Mouse (Mus musculus) naive thymus-derived CD4-positive, alpha-beta T cell, adult 5 months (primary cell): Measurements from ENCODE around the gene Mrps15. TPM values are rescaled to one million over a fixed set of nuclear protein-coding genes. Genes with fewer than 3 reads are reported as not detected.

Source experiments
- polyA plus RNA-seq: library from polyadenylated mRNA; unstranded; fragments of 100-300 nt; shearing (Covaris generic); gene quantifications from one replicate; pipeline ENCODE4 v1.2.1, GENCODE M21; 2017

Mrps15 gene
- 81.3 TPM for polyA plus RNA-seq

DNA sequence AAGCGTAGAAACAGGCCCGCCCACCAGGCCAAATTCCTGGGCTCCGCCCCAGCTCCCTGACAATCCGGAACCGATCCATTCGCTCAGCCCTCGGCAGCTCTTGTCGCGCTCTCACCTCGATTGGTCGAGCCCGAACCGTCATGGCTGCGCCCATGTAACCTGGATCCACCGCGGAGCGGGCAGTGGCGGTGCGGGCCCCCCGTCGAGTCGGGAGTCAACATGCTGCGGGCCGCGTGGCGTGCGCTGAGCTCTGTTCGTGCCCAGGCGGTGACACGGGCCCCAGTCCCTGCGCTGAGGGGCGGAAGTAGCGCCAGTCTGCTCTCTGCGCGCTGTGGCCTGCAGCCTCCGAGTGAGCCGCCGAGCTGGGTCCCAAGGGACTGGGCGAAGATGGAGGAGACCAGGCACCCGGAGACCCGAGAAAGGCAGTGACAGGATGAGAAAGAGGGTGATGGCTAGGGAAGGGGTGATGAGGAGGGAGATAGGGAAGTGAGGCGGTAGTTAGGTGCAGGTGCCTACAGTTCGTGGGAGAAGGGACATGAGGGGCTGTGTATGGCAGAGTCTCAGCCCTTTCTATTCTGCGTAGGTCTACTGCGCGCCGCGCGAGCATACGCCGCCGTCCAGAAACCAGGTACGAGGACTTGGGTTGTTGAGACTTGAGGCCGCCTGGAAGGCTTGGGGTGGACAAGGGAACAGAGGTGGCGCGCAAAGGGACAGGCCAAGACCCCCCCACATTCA is at the start of gene Mrps15:
TSS of gene Mrps15 (plus strand) at position 75 of the 735 bp plus-strand sequence.

DNA sequence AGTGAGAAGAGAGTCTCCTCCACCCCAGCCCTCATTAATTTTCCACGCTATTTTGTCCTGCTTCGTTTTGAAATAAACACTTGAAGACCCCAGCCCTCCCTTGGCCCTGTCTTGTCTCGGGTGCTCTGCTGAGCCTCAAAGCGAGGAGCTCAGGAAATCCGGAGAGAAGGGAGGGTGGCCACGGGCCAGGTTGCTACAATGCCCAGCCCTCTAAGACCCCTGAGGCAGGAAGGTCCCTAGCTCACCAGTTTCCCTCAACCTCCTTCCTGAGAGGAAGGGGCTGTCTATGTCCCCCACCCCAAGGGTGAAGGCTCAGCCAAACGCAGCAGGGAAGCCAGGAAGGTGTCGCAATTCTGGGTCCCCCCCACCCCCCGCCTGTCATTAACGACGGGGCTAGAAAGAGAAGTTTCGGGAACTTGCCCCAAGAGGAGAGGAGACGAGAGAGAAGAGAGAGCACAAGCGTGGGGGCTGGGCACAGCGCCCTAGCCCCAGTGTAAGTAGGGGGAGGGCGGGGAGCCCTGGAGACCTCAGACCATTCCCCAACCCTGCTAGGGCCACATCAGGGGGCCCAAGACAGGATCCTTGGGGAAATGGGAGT is 22.3 kb upstream of the Mrps15 start, which contains the start of gene Csf3r:
TSS of gene Csf3r (plus strand) at position 248 of the 598 bp plus-strand sequence.

DNA sequence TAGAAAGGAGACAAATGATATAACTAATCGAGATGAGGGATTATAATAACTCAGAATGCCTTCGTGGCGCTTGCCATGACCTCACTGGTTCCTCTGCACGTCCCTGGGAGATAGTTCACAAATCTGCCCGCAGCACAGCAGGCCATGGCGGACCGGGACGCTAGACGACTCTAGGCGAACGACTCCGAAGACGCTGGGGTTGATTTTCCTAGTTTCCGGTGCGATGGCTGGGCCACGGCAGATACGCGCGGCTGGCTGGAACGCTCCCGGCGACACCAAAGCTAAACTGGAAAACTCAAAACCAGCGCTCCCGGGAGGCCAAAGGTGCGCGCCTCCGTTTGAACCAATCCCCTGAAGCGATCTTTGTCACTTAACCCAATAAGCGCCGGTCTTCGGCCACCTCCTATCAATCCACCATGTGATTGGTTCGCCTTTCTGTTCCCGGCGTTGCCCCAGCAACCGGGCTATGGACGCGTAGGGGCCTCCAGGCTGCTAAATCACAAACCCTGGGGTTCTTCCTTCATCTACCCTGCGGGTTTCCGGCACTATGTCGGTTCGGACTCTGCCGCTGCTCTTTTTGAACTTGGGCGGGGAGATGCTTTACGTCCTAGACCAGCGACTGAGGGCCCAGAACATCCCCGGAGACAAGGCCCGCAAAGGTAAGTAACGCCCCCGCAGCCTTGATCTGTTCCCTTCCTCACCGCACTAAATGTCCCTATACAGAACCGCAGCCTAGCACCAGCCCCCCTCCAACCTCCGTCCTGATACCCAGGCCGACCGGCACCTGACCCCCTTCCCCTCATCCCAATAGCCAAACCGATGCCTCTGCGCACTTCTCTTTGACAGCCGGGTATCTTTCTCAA is 11.6 kb downstream of the Mrps15 start, which contains the start of gene Oscp1:
TSS of gene Oscp1 (plus strand) at position 432 of the 863 bp plus-strand sequence.

DNA sequence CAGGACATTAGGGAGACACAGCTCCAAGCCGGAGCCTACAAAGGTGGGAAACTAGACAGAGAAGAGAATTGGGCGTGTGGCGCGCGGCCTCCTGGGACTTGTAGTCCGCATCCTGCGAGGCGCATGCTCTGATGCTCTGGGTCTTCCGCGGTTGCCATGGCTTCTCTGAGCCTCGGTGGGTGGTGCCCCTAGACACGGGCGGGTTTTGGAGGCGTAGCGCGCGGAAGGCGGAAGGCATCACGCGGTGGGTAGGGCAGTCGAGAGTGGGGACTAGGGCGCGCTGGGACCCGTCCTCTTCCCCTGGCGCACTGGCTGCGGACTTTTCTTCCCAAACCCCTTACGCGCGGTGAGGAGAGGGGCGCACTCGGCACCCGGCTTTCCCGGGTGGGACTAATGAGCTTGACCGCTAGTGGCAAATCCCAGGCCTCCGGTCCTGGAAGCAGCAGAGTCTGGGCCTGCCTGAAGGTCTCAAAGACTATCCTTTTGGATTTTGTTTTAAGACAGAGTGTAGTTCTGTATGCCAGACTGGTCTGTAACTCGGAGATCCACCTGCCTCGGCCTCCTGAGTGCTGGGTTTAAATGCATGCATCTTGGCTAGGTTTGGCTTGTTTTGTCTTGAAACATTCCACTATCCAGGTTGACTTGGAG is 49.9 kb downstream of the Mrps15 start, which contains the start of gene Lsm10:
TSS of gene Lsm10 (plus strand) at position 160 of the 648 bp plus-strand sequence.

DNA sequence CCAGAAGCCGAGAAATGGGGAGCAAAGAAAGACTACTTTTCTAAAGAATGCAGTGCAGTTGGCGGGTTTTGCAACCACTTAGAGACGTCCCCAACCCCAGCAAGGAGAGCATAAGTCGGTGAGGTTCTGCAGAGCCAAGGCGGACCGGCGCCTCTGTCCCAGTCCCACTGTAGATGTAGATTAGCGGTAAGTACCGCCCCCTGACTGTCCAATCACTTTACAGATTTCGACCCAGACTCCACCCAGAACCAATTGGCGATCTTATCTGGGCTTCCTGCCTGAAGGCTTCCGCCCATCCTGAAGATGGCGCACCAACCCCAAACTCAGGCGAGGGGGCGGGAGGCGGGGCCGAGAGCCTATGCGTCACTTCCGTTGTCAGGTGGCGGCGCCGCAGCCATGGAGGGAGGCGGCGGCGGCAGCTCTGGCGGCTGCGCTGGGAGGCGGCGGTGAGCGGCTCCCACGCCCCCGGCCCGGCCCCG is 56.9 kb downstream of the Mrps15 start, which contains the start of gene Stk40:
TSS of gene Stk40 (plus strand) at position 368 of the 479 bp plus-strand sequence.

Other genes with a start within 250 kb of the Mrps15 start
- gene Csf3r, start 22.4 kb upstream of the Mrps15 start, polyA plus RNA-seq = not detected
- 0.07 TPM for gene Oscp1, start 11.6 kb downstream of the Mrps15 start, polyA plus RNA-seq
- gene Lsm10, start 49.7 kb downstream of the Mrps15 start, polyA plus RNA-seq = 16.6 TPM
- 42.3 TPM for gene Stk40, start 57.0 kb downstream of the Mrps15 start, polyA plus RNA-seq
- 20.7 TPM for gene Eva1b, start 100.8 kb downstream of the Mrps15 start, polyA plus RNA-seq
- 0.91 TPM for gene Sh3d21, start 116.6 kb downstream of the Mrps15 start, polyA plus RNA-seq
- gene Thrap3, start 155.8 kb downstream of the Mrps15 start, polyA plus RNA-seq = 335 TPM
- 38.1 TPM for gene Map7d1, start 209.4 kb downstream of the Mrps15 start, polyA plus RNA-seq
- gene Trappc3, start 215.4 kb downstream of the Mrps15 start, polyA plus RNA-seq = 66.7 TPM
- gene Col8a2, start 239.9 kb downstream of the Mrps15 start, polyA plus RNA-seq = not detected